Mouse (Mus musculus) spleen, adult 2 months (tissue): ENCODE measurements around the gene 6430548M08Rik.

ENCODE experiments used
- CTCF ChIP-seq: fragments of 200-500 bp; IDR thresholded peaks from 2 replicates; pipeline ENCODE4 v1.5.1; 2011; ENCODE audit warnings: mild to moderate bottlenecking, inconsistent platforms; ENCODE audit not compliant: insufficient read depth, insufficient read length, insufficient replicate concordance; ENCODE audit errors: extremely low read depth
- POLR2A ChIP-seq: fragments of 200-500 bp; IDR thresholded peaks from 2 replicates; pipeline ENCODE4 v1.6.1; 2011; ENCODE audit warnings: low read depth, low read length, inconsistent platforms

DNA sequence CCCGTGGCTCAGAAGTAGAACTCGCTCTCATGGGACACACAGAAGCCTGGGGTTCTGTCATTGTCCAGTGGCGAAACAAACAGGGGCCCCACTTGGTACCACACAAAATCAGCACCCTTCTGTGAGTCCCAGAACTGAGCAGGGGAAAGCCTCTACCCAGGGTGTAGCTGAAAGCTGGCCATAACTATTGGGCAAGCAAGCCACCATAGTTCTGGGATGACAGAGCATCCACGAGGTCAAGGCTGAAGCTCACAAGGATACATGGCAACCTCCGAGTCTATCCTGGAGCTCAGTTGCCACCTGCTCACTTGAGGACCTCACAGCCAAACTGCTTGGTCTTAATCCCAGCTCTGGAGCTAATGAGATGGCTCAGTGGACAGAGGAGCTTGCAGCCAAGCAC lies 67.3 kb downstream of the 6430548M08Rik start:
- TF ChIP-seq CTCF = no peak
- TF ChIP-seq POLR2A = no peak
